Mouse (Mus musculus) adrenal gland, postnatal 10 days (tissue): ENCODE results near the gene Apobr. TPM values are rescaled to one million over a fixed set of nuclear protein-coding genes. Genes with fewer than 3 reads are reported as not detected.

Experiments
- microRNA-seq: library from miRNA; unstranded; fragments of <30 nt; microRNA quantifications from one replicate; pipeline ENCODE4 v1.2.0, GENCODE M21; 2021
- total RNA-seq, 2 experiments: library from RNA; stranded (reverse); gene quantifications; 2 replicates each; pipeline ENCODE4 v1.2.3; 2021

Gene Apobr
- total RNA-seq, 2 experiments from 2014 or later, result 2.1 to 2.2 TPM

Small RNA genes within 50 kb of the gene (microRNA-seq; reads per million reads assigned to microRNA genes)
- gene Mir7059, result 3.2 reads per million

Other genes starting within 250 kb of the Apobr start
- gene Lat, start 215.4 kb upstream of the Apobr start, total RNA-seq, result 1 to 10 TPM; 4.0 to 4.1 TPM
- 10 to 100 TPM; 36.6 to 43.9 TPM for gene Spns1, start 207.5 kb upstream of the Apobr start, total RNA-seq
- gene Nfatc2ip, start 188.2 kb upstream of the Apobr start, total RNA-seq, result 1 to 10 TPM; 6.9 to 7.3 TPM
- gene Cd19, start 170.1 kb upstream of the Apobr start, total RNA-seq, result 1 to 10 TPM; 4.0 to 4.9 TPM
- gene Rabep2, start 156.2 kb upstream of the Apobr start, total RNA-seq, result 10 to 100 TPM; 26.5 to 42.3 TPM
- gene Atp2a1, start 121.8 kb upstream of the Apobr start, total RNA-seq, result 100 to 1,000 TPM; 189 to 579 TPM
- gene Sh2b1, start 109.5 kb upstream of the Apobr start, total RNA-seq, result 10 to 100 TPM; 47.5 to 53.4 TPM
- 100 to 1,000 TPM; 215 to 222 TPM for gene Tufm, start 97.6 kb upstream of the Apobr start, total RNA-seq
- 10 to 100 TPM; 65.0 to 84.5 TPM for gene Atxn2l, start 81.5 kb upstream of the Apobr start, total RNA-seq
- 100 to 1,000 TPM; 214 to 223 TPM for gene Eif3c, start 18.5 kb upstream of the Apobr start, total RNA-seq
- gene Cln3, start 875 bp downstream of the Apobr start, total RNA-seq, result 10 to 100 TPM; 26.1 to 36.1 TPM
- not detected for gene Il27, start 10.0 kb downstream of the Apobr start, total RNA-seq
- gene Nupr1, start 45.9 kb downstream of the Apobr start, total RNA-seq, result 10 to 100 TPM; 14.9 to 19.9 TPM
- gene Sgf29, start 64.4 kb downstream of the Apobr start, total RNA-seq, result 10 to 100 TPM; 31.3 to 46.9 TPM
- 100 to 1,000 TPM in 1 of 2 experiments, 10 to 100 TPM in 1; 53.9 to 125 TPM for gene Sult1a1, start 91.5 kb downstream of the Apobr start, total RNA-seq
- gene Bola2, start 110.5 kb downstream of the Apobr start, total RNA-seq, result 10 to 100 TPM; 67.6 to 81.0 TPM
- 10 to 100 TPM in 1 of 2 experiments, 1 to 10 TPM in 1; 8.2 to 15.0 TPM for gene Slx1b, start 110.8 kb downstream of the Apobr start, total RNA-seq
- gene Coro1a, start 122.8 kb downstream of the Apobr start, total RNA-seq, result 10 to 100 TPM; 36.1 to 39.3 TPM
- gene Mapk3, start 174.7 kb downstream of the Apobr start, total RNA-seq, result 100 to 1,000 TPM; 125 to 158 TPM
- 1 to 10 TPM; 3.4 to 8.6 TPM for gene Gdpd3, start 181.4 kb downstream of the Apobr start, total RNA-seq
- gene Ypel3, start 192.0 kb downstream of the Apobr start, total RNA-seq, result 100 to 1,000 TPM; 140 to 147 TPM
- gene Tbx6, start 196.5 kb downstream of the Apobr start, total RNA-seq, result 1 to 10 TPM in 1 of 2 experiments, under 1 TPM in 1; 0.60 to 1.2 TPM
- gene Ppp4c, start 207.6 kb downstream of the Apobr start, total RNA-seq, result 100 to 1,000 TPM; 103 to 107 TPM
- gene Fam57b, start 212.7 kb downstream of the Apobr start, total RNA-seq, result 10 to 100 TPM; 29.0 to 36.1 TPM
- not detected for gene 4930451I11Rik, start 246.7 kb downstream of the Apobr start, total RNA-seq